Mouse (Mus musculus) retina, embryonic 14.5 days (tissue): ENCODE data around the gene Atp6v0a1.

Experiments used
- DNase-seq: peaks from one replicate; pipeline ENCODE4 v3.0.0-alpha.2; 2015; ENCODE audit warnings: low spot score

The Atp6v0a1 gene

DNA sequence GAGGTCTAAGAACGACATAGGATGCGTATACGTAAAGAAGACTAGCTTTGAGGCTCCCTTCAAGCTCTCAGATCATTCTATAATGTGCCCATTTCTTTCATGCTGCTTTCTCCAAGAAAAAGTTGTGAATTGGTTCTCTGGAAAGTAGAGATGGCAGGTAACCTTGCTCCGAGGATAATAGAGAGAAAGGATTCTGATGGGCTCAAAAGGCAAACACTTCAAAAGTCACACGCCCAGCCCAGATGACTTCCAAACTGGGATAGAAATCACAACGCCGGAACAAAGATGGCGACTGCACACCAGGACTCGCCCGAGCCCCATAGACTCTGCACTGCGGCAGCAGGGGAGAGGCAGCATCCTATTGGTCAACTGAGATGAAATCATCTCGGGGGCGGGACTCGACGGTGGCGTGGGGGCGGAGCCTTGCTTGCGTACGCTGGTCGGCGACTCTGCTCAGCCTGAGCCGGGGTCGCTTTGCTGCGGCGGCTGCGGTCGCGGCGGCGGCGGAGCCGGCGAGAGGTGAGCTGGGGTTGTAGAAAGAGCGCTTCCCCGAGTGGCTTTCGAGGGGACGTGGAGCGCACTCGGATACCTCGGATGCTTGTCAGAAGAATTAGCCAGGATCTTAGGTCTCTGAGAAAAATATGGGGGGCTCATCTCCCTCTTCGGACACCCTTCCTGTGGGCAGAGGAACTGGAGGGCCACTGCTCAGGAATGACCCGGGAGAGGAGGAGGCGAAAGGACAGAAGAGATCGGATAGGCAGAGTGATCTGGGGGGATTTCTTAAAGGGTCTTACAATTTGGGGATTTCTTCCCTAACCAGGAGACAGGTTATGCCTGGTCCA, at the start of gene Atp6v0a1:
Gene Atp6v0a1 (plus strand): TSS at position 407 of the 842 bp plus-strand sequence.
- DNase-seq, result peak; percentile 98

DNA sequence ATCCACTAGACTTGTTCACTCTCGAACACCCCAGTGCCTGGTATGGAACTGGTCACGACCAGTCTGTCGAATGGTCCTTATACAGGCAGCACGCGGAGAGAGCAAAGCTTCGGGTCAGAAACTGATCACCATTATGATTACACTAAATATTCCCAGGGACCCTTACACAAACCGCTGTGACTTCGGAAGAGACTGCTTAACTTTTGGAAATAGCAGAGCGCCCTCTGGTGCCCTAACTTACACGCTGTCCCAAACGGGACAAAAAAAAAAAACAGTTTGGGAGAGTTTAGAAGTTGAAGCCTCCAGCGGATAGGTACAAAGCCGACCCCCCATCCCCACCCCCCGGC, 49.8 kb upstream of the Atp6v0a1 start:
- peak; percentile 85 for DNase-seq

- no peak for DNase-seq
Observed at GRCm38 (mm10) chr11:100959826-100960225, 49.4 kb upstream of the Atp6v0a1 start.

DNA sequence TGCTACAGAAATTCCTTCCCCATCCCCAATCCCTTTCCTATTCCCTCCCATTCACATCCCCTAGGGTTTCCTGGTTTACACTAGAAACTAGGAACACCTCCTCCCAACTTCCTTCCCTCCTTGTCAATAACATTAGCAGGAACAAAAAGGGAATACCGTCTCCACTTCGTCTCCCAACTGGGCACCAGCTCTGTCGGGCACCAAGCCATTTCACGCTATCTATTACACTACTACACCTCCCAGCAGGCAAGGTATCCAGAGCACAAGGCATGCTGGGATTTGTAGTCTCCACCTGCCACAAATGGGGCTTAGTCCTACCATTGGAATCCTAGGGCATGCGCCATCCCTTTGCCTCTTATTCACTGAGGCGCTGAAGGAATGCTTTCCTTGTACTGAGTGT, 48.7 kb upstream of the Atp6v0a1 start:
- DNase-seq, result peak; percentile 56

- no peak for DNase-seq
Observed at GRCm38 (mm10) chr11:100962371-100962911, 46.8 kb upstream of the Atp6v0a1 start.

- DNase-seq, result no peak
Observed at GRCm38 (mm10) chr11:100963647-100964046, 45.6 kb upstream of the Atp6v0a1 start.

GRCm38 (mm10) chr11:100964180-100964579, 45.1 kb upstream of the Atp6v0a1 start:
- DNase-seq, result no peak

- no peak for DNase-seq
Observed at GRCm38 (mm10) chr11:100964901-100965542, 44.2 kb upstream of the Atp6v0a1 start.

GRCm38 (mm10) chr11:100965760-100966159, 43.5 kb upstream of the Atp6v0a1 start:
- DNase-seq, result no peak

DNA sequence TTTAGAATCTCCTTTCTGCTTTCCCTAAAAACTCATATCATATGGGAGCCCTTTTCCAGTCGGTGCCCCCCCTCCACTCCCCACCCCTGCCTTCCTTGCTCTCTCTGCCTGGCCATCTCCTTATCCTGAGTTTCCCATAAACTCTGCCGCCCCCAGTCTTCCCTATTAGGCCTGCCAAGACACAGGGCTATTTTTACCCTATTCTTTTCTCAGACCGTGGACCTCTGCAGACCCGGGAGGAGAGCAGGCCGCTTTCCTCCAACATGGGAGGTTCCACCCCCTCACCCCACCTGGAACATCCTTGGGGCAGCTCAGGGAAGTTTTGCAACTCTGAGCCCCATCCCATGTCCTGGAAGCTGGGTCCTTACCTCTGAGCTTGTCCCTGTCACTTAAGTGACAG, 41.9 kb upstream of the Atp6v0a1 start:
- no peak for DNase-seq

DNA sequence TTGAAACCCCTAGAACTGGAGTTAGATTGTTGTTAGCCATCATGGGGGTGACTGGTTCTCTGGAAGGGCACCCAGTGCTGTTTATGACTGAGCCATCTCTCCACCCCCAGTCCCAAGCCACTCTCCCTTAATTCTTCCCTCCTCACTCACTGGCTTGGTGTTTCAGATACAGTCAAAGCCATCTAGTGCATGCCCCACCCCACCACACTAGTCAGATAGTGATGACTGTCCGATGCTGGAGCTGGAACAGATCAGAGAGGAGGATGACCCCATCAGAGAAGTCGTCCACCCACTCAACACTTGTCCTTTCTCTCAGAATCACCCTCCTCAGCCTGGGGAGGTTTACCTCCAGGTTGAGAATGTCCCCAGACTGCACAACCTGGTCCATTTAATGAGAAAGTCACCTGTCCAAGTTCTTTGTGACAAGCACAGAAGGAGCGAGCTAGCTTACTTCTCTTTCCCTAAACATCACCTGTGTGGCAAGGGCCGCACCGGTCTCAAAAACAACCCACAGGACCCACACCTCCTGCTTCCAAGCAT, 41.3 kb upstream of the Atp6v0a1 start:
- DNase-seq, result no peak

GRCm38 (mm10) chr11:100968501-100968900, 40.8 kb upstream of the Atp6v0a1 start:
- DNase-seq, result no peak

- DNase-seq, result no peak
Observed at GRCm38 (mm10) chr11:100969189-100969743, 40.0 kb upstream of the Atp6v0a1 start.

GRCm38 (mm10) chr11:100969744-100970556, 39.3 kb upstream of the Atp6v0a1 start:
- DNase-seq, result peak; percentile 20

DNA sequence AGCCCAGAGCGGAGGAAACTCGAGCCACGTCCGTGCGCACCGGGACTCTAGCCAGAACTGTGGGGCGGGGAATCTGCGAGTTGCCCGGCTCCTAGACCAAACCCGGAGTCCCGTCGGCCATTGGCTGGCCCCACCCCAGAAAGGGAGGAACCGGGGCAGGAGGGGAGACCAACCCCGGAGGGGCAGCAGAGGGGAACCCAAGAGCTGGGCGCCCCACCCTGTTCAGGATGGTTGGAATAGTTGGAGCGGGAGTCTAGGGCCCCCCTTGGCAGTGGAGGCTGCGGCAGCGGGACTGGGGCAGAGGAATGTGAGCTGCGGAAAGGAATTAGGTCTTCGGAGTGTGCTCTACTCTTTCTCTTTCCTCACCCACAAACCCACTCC, 38.7 kb upstream of the Atp6v0a1 start, which contains the start of gene Cavin1:
Gene Cavin1 (minus strand): TSS at position 331 of the 381 bp plus-strand sequence.
- no peak for DNase-seq

DNA sequence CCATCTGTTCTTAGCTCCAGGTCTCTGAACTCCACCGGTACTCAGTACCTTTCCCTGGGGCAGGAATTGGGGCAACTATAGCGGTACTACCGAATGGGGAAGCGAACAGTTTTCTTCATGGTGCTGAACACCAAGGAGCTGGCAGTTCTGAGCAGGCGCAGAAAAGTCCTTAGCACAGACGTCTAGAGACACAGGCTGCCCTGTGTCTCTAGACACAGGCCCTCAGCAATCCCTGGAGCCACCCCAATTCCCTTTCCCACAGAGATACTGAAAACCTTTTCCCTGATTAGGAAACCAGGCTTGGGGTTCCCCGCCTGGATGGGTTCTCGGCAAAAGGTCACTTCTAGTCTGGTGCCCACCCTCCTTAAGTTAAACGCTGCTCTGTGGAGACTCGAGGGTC, 37.8 kb upstream of the Atp6v0a1 start:
- DNase-seq, result no peak

DNA sequence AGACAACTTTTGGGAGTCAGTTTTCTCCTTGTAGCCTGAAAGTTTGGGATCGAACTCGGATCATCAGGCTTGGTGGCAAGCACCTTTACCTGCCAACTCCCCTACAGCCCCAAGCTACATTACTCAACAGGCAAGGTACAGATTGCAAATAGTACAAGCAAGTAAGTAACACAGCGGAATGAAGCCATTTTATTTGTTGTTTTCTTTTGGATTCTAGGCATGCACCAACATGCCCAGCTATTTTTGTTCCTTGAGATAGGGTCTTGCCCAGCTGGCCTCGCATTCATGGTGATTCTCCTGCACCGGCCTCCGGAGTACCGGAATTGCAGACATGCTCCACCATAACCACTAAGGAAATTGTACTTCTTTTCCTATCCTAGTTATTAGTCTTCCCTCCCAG, 36.0 kb upstream of the Atp6v0a1 start:
- DNase-seq, result no peak

GRCm38 (mm10) chr11:100974381-100974970, 34.8 kb upstream of the Atp6v0a1 start:
- no peak for DNase-seq

DNA sequence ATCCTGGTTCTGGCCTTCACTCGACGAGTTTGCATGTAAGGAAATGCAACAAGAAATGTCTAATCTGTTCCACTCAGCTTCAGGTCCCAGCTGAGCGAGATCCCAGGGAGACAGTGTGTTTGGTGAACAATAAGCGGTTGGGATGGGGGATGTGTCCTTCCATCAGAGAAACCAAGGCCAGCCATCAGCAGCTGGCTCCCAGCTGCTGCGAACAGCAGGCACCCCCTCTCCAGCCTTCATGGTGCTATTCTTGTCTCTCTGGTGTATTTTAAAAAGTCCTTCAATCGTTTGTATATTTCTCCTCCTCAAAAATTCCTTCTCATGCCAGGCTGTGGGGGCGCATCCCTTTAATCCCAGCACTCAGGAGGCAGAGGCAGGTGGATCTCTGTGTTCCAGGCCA, 34.0 kb upstream of the Atp6v0a1 start:
- no peak for DNase-seq

- no peak for DNase-seq
Observed at GRCm38 (mm10) chr11:100979887-100980286, 29.4 kb upstream of the Atp6v0a1 start.

- no peak for DNase-seq
Observed at GRCm38 (mm10) chr11:100980438-100980837, 28.8 kb upstream of the Atp6v0a1 start.
